Mouse (Mus musculus): ENCODE results near the gene Myo10.

- TF ChIP-seq POLR2A (IDR thresholded peaks at IDR 0.05; ENCODE audit: low read depth, low read length) (no peak), CTCF (IDR thresholded peaks at IDR 0.05; ENCODE audit: extremely low read depth, insufficient read length, insufficient replicate concordance, low read depth, low read length) (no peak)
Observed at GRCm38 (mm10) chr15:25751510-25751909, 129.2 kb downstream of the Myo10 start.

Measured in small intestine, adult 2 months (tissue).